Mouse (Mus musculus) myocyte (in vitro differentiated cells): ENCODE results near the gene Pxylp1. TPM values are rescaled to one million over a fixed set of nuclear protein-coding genes. Genes with fewer than 3 reads are reported as not detected.
"Not testable (repeated sequence)": the region's sequence is repeated elsewhere in the genome, so short reads cannot be mapped to it uniquely, and the experiment has no call there.

Experiments used
- H3K27me3 ChIP-seq: one replicate; pipeline ENCODE4 v1.6.1; 2011; ENCODE audit not compliant: control insufficient read depth, insufficient read depth, insufficient read length
- H3K36me3 ChIP-seq: one replicate; pipeline ENCODE4 v1.6.1; 2011; ENCODE audit not compliant: control insufficient read depth, insufficient read depth
- H3K4me2 ChIP-seq: one replicate; pipeline ENCODE4 v1.6.1; 2011; ENCODE audit warnings: low read depth, control low read depth
- H3K4me3 ChIP-seq: one replicate; pipeline ENCODE4 v1.5.1; 2011; ENCODE audit warnings: mild to moderate bottlenecking, control low read depth, moderate library complexity
- H3K79me2 ChIP-seq: one replicate; pipeline ENCODE4 v1.6.1; 2011; ENCODE audit not compliant: control insufficient read depth, insufficient read depth
- H3ac ChIP-seq: one replicate; pipeline ENCODE4 v1.6.1; 2011; ENCODE audit not compliant: control insufficient read depth, insufficient read length
- CEBPB ChIP-seq: IDR thresholded peaks from 2 replicates; pipeline ENCODE4 v1.6.1; 2011; ENCODE audit warnings: mild to moderate bottlenecking, moderate library complexity; ENCODE audit not compliant: poor library complexity, insufficient read depth, severe bottlenecking
- E2F4 ChIP-seq: IDR thresholded peaks from one replicate; pipeline ENCODE4 v1.6.1; 2011; ENCODE audit warnings: mild to moderate bottlenecking, control low read depth, moderate library complexity; ENCODE audit not compliant: insufficient read depth
- MAX ChIP-seq: IDR thresholded peaks from one replicate; pipeline ENCODE4 v1.6.1; 2011; ENCODE audit warnings: low read depth, mild to moderate bottlenecking, control low read depth
- MYOD1 ChIP-seq, 3 experiments: IDR thresholded peaks; one replicate each; pipeline ENCODE4 v1.6.1; 2011; ENCODE audit warnings: control low read depth in 2 of 3, low read depth in 2 of 3, mild to moderate bottlenecking in 2 of 3, moderate library complexity in 1 of 3; ENCODE audit not compliant: insufficient read length in 2 of 3, control insufficient read depth in 1 of 3
- MYOG ChIP-seq, 3 experiments: IDR thresholded peaks; one replicate each; pipeline ENCODE4 v1.6.1; 2011; ENCODE audit warnings: control low read depth in 2 of 3, low read depth in 2 of 3, mild to moderate bottlenecking in 2 of 3; ENCODE audit not compliant: insufficient read length in 2 of 3, control insufficient read depth in 1 of 3, insufficient read depth in 1 of 3
- POLR2A ChIP-seq: IDR thresholded peaks from one replicate; pipeline ENCODE4 v1.6.1; 2011; ENCODE audit warnings: low read depth, mild to moderate bottlenecking, control low read depth, moderate library complexity; ENCODE audit not compliant: insufficient read length
- POLR2AphosphoS2 ChIP-seq: IDR thresholded peaks from one replicate; pipeline ENCODE4 v1.6.1; 2011; ENCODE audit warnings: low read depth, control low read depth; ENCODE audit not compliant: insufficient read length
- REST ChIP-seq: IDR thresholded peaks from one replicate; pipeline ENCODE4 v1.6.1; 2011; ENCODE audit warnings: mild to moderate bottlenecking, control low read depth, moderate library complexity; ENCODE audit not compliant: insufficient read depth, insufficient read length
- SRF ChIP-seq: IDR thresholded peaks from one replicate; pipeline ENCODE4 v1.6.1; 2011; ENCODE audit warnings: low read depth; ENCODE audit not compliant: control insufficient read depth, insufficient read length
- TCF12 ChIP-seq: IDR thresholded peaks from one replicate; pipeline ENCODE4 v1.6.1; 2011; ENCODE audit warnings: mild to moderate bottlenecking, control low read depth; ENCODE audit not compliant: poor library complexity, insufficient read depth, severe bottlenecking
- TCF3 ChIP-seq: IDR thresholded peaks from one replicate; pipeline ENCODE4 v1.6.1; 2011; ENCODE audit warnings: low read depth, control low read depth; ENCODE audit not compliant: insufficient read length
- USF1 ChIP-seq: IDR thresholded peaks from one replicate; pipeline ENCODE4 v1.6.1; 2011; ENCODE audit warnings: low read depth, mild to moderate bottlenecking, control low read depth, moderate library complexity
- polyA plus RNA-seq: library from polyadenylated mRNA; unstranded; fragments of >200 nt; fragmentation: generic; extraction: Trizol; gene quantifications from one replicate; pipeline ENCODE4 v1.2.1, GENCODE M21; 2012; ENCODE audit warnings: missing spikeins

Pxylp1 gene
- 3.1 TPM for polyA plus RNA-seq

DNA sequence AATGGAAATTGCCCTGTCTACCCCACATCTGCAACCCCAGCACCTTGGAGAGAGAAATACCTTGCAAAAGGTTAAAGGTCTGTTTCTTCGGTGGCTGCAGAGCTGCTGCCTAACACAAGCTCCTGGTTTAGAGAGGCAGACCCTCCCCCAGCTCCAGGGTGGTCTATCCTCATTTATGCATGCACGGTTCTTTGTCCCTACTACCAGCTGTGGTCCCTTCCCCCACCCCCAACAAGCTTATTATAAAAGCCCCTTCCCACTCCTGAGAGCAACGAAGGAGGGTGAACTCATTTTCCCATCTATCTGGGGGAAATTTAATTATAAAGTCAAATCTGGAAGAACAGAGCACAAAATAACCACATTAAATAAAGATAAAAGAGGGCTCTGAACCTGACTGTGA lies at the start of gene Pxylp1:
Gene Pxylp1, minus strand, starts transcription at position 124 of the 400 bp plus-strand sequence.
- H3ac ChIP-seq = no peak within 1 kb of the TSS
- H3K4me3 ChIP-seq = no peak within 1 kb of the TSS
- no peak within 1 kb of the TSS for H3K4me2 ChIP-seq
- H3K27me3 ChIP-seq = no peaks in the 10 kb centered on the region
- no peaks in the 10 kb centered on the region for H3K79me2 ChIP-seq
- no peaks in the 10 kb centered on the region for H3K36me3 ChIP-seq
- no peak for TF ChIP-seq MYOD1 (IDR thresholded peaks at IDR 0.05; ENCODE audit: control insufficient read depth in 1 of 3, insufficient read length in 2 of 3, low read depth in 2 of 3)
- no peak for TF ChIP-seq USF1
- no peak for TF ChIP-seq POLR2AphosphoS2
- TF ChIP-seq POLR2A = no peak
- TF ChIP-seq MYOG (IDR thresholded peaks at IDR 0.05; ENCODE audit: control insufficient read depth in 1 of 3, insufficient read depth in 1 of 3, insufficient read length in 2 of 3, low read depth in 2 of 3) = no peak
- no peak for TF ChIP-seq SRF
- TF ChIP-seq TCF3 = no peak
- no peak for TF ChIP-seq TCF12
- TF ChIP-seq CEBPB = no peak

GRCm38 (mm10) chr9:96938887-96939286 lies 46.4 kb upstream of the Pxylp1 start:
- no peak overlapping the region for H3K4me3 ChIP-seq
- no peak for TF ChIP-seq POLR2A
- no peak for TF ChIP-seq USF1
- no peak for TF ChIP-seq MYOD1 (IDR thresholded peaks at IDR 0.05; ENCODE audit: control insufficient read depth in 1 of 3, insufficient read length in 2 of 3, low read depth in 2 of 3)
- no peak overlapping the region for H3ac ChIP-seq
- no peaks in the 10 kb centered on the region for H3K79me2 ChIP-seq
- no peaks in the 10 kb centered on the region for H3K27me3 ChIP-seq
- H3K4me2 ChIP-seq = no peak overlapping the region
- no peaks in the 10 kb centered on the region for H3K36me3 ChIP-seq

GRCm38 (mm10) chr9:96936427-96936826 lies 44.0 kb upstream of the Pxylp1 start:
- H3K79me2 ChIP-seq, H3K36me3 ChIP-seq, H3K4me2 ChIP-seq, H3K27me3 ChIP-seq, H3ac ChIP-seq, H3K4me3 ChIP-seq: not testable (repeated sequence)

DNA sequence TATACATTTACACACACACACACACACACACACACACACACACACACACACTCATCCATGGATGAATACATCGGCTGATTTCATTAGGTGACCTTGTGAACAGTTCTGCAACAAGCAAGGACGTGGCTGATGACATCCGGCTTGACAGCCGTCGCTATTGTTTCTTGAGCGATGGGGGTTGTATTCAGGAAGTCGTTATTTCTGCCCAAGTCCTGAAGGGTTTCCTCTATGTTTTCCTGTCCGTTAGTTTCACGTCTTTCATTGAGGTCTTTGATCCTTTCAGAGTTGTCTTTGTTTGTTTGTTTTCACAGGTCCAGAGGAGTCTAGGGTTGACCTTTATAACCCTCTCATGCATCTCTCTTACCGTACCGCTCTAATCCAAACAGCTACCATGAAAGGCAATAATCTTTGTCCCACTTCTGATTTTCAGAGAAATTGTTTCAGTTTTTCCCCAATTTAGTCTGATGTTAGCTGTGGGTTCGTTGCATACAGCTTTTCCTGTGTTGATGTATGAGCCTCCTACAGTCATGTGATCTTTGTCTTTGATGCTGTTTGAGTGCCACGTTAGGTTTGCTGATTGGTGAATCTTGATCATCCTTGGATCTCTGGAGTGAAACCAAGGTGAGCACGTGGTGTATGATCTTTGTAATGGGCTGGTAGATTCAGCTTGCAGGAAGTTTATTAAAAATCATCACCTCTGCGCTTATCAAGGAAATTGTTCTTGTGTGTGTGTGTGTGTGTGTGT lies 43.3 kb upstream of the Pxylp1 start:
- Histone ChIP-seq H3K4me2 (no peak overlapping the region), H3K36me3 (no peaks in the 10 kb centered on the region), H3K79me2 (no peaks in the 10 kb centered on the region), H3ac (no peak overlapping the region), H3K4me3 (no peak overlapping the region), H3K27me3 (no peaks in the 10 kb centered on the region)
- no peak for TF ChIP-seq SRF
- TF ChIP-seq REST = no peak
- TF ChIP-seq TCF12 = no peak
- TF ChIP-seq MAX = no peak

- H3K4me2 ChIP-seq = no peak overlapping the region
- H3K79me2 ChIP-seq = no peaks in the 10 kb centered on the region
- H3K36me3 ChIP-seq = no peaks in the 10 kb centered on the region
- H3K4me3 ChIP-seq = no peak overlapping the region
- H3ac ChIP-seq = no peak overlapping the region
- TF ChIP-seq E2F4 (no peak), TCF12 (no peak), MYOD1 (IDR thresholded peaks at IDR 0.05; ENCODE audit: control insufficient read depth in 1 of 3, insufficient read length in 2 of 3, low read depth in 2 of 3) (no peak), MYOG (IDR thresholded peaks at IDR 0.05; ENCODE audit: control insufficient read depth in 1 of 3, insufficient read depth in 1 of 3, insufficient read length in 2 of 3, low read depth in 2 of 3) (no peak), CEBPB (no peak), SRF (no peak), MAX (no peak), POLR2AphosphoS2 (no peak), POLR2A (no peak), USF1 (no peak), REST (no peak), TCF3 (no peak)
- no peaks in the 10 kb centered on the region for H3K27me3 ChIP-seq
These were observed 42.3 kb upstream of the Pxylp1 start for GRCm38 (mm10) chr9:96934816-96935215.
